Mouse (Mus musculus): ENCODE results near the gene Rela.
A peak's percentile ranks its signal among the peaks of the same experiment; 100 is the strongest.

Gene Rela

GRCm38 (mm10) chr19:5637069-5638047, at the start of gene Rela:
Gene Rela, plus strand, starts transcription at chr19:5637483.
- peak; percentile 89 for DNase-seq (ENCODE audit: low read depth, low spot score)

- DNase-seq (ENCODE audit: low read depth, low spot score): peak; percentile 64
Measured at GRCm38 (mm10) chr19:5589159-5589558, 48.1 kb upstream of the Rela start.

GRCm38 (mm10) chr19:5591888-5592287, 45.4 kb upstream of the Rela start:
- no peak for DNase-seq (ENCODE audit: low read depth, low spot score)

- DNase-seq (ENCODE audit: low read depth, low spot score): no peak
Measured at GRCm38 (mm10) chr19:5599224-5599623, 38.1 kb upstream of the Rela start.

GRCm38 (mm10) chr19:5601752-5602541, 35.3 kb upstream of the Rela start, which contains the start of gene Rnaseh2c:
Gene Rnaseh2c, plus strand, starts transcription at chr19:5601873.
- DNase-seq (ENCODE audit: low read depth, low spot score): peak; percentile 88

- no peak for DNase-seq (ENCODE audit: low read depth, low spot score)
Measured at GRCm38 (mm10) chr19:5603664-5604063, 33.6 kb upstream of the Rela start.

GRCm38 (mm10) chr19:5605126-5605525, 32.2 kb upstream of the Rela start:
- DNase-seq (ENCODE audit: low read depth, low spot score): no peak

- DNase-seq (ENCODE audit: low read depth, low spot score): peak; percentile 51
Measured at GRCm38 (mm10) chr19:5606196-5606595, 31.1 kb upstream of the Rela start.

GRCm38 (mm10) chr19:5607705-5608410, 29.4 kb upstream of the Rela start:
- no peak for DNase-seq (ENCODE audit: low read depth, low spot score)

- no peak for DNase-seq (ENCODE audit: low read depth, low spot score)
Measured at GRCm38 (mm10) chr19:5608707-5609106, 28.6 kb upstream of the Rela start.

GRCm38 (mm10) chr19:5609171-5609546, 28.1 kb upstream of the Rela start:
- peak; percentile 79 for DNase-seq (ENCODE audit: low read depth, low spot score)

GRCm38 (mm10) chr19:5609547-5610404, 27.5 kb upstream of the Rela start, which contains the start of gene Kat5:
Gene Kat5, minus strand, starts transcription at chr19:5610237.
- peak; percentile 96 for DNase-seq (ENCODE audit: low read depth, low spot score)

GRCm38 (mm10) chr19:5611973-5612372, 25.3 kb upstream of the Rela start:
- DNase-seq (ENCODE audit: low read depth, low spot score): peak; percentile 51

- no peak for DNase-seq (ENCODE audit: low read depth, low spot score)
Measured at GRCm38 (mm10) chr19:5612762-5613411, 24.4 kb upstream of the Rela start.

- DNase-seq (ENCODE audit: low read depth, low spot score): peak; percentile 56
Measured at GRCm38 (mm10) chr19:5614953-5615352, 22.3 kb upstream of the Rela start.

- no peak for DNase-seq (ENCODE audit: low read depth, low spot score)
Measured at GRCm38 (mm10) chr19:5620007-5620406, 17.3 kb upstream of the Rela start.

- DNase-seq (ENCODE audit: low read depth, low spot score): no peak
Measured at GRCm38 (mm10) chr19:5621884-5622283, 15.4 kb upstream of the Rela start.

- DNase-seq (ENCODE audit: low read depth, low spot score): no peak
Measured at GRCm38 (mm10) chr19:5625311-5625710, 12.0 kb upstream of the Rela start.

GRCm38 (mm10) chr19:5629907-5630306, 7.4 kb upstream of the Rela start:
- DNase-seq (ENCODE audit: low read depth, low spot score): no peak

GRCm38 (mm10) chr19:5632120-5632519, 5.2 kb upstream of the Rela start:
- DNase-seq (ENCODE audit: low read depth, low spot score): no peak
